Mouse (Mus musculus) layer of hippocampus, adult 9-11 months (tissue): ENCODE results near the gene Vmn1r166.
"Not testable (repeated sequence)": the region's sequence is repeated elsewhere in the genome, so short reads cannot be mapped to it uniquely, and the experiment has no call there.

Source experiments
- DNase-seq: peaks from one replicate; pipeline ENCODE4 v3.0.0; 2022

The Vmn1r166 gene

DNA sequence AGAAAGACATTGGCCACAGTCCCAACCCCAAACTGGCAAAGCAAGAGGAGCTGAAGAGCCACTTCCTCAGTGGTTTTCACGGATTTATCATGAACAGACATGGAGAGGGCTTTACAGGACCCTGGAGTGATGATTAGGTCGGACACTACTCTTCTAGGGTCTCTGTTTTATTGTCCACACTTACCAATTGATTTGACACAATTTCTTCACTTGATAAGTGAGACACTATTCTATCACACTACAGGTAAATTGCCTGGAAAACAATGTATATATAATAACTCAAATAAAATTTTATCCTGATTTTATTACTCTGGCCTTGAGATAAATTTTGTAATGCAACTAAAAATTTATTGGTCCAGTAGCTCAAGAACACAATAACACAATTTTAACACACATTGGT lies at the start of gene Vmn1r166:
TSS of gene Vmn1r166 (minus strand) at position 101 of the 400 bp plus-strand sequence.
- not testable (repeated sequence) for DNase-seq

DNA sequence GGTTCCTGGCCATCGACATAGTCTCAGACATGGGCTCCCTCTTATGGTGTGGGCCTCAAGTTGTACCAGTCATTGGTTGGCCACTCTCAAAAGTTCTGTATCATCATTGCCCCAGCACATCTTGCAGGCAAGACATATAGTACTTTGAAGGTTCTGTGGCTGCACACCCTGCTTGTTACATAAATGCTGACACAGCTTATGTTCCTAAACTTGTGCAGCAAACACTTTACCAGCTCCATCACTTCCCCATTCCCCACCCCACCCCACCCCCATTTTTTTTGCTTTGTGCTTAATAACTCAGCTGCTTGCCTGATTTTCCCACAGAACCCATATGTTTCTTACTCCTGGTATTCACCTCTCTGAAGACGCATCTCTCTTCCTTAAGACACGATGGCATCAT lies 49.4 kb upstream of the Vmn1r166 start, which contains the start of gene Nlrp4e:
TSS of gene Nlrp4e (plus strand) at position 301 of the 400 bp plus-strand sequence.
- not testable (repeated sequence) for DNase-seq

DNA sequence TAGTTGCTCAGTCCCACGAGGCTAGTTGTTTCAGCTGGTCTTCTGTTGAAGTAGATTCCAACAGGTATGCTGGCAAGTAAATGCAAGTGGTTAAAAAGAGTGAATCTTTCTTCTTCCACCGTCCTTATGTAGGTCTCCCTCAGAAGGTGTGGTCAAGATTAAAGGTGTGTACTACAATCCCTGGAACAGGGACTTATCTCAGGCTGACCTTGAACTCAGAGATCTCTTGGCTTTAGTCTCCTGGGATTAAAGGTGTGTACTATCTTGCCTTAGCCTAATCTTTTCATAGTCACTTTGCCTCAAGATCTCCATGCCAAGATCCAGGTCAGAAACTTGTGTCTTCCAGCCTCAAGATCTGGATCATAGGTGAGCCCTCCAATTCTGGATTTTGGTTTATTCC lies 27.3 kb upstream of the Vmn1r166 start, which contains the start of gene Gm6902:
TSS of gene Gm6902 (minus strand) at position 101 of the 400 bp plus-strand sequence.
- DNase-seq: not testable (repeated sequence)

DNA sequence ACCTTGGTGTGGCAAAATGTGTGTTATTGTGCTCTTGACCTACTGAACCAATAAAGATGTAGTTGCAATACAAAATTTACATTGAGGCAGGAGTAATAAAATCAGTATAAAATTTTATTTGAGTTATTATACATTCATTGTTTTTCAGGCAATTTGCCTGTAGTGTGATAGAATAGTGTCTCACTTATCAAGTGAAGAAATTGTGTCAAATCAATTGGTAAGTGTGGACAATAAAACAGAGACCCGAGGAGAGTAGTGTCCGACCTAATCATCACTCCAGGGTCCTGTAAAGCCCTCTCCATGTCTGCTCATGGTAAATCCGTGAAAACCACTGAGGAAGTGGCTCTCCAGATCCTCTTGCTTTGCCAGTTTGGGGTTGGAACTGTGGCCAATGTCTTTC lies 34.5 kb downstream of the Vmn1r166 start, which contains the start of gene Vmn1r165:
TSS of gene Vmn1r165 (plus strand) at position 301 of the 400 bp plus-strand sequence.
- not testable (repeated sequence) for DNase-seq
